Mouse (Mus musculus) layer of hippocampus, adult 9-10 months (tissue): ENCODE data around the gene Acsm3.

ENCODE experiments used
- DNase-seq: peaks from one replicate; pipeline ENCODE4 v3.0.0; 2022; ENCODE audit warnings: low spot score

Gene Acsm3

GRCm38 (mm10) chr7:119800488-119800887 lies 39.8 kb downstream of the Acsm3 start:
- DNase-seq: no peak

GRCm38 (mm10) chr7:119800991-119801390 lies 40.3 kb downstream of the Acsm3 start:
- no peak for DNase-seq

GRCm38 (mm10) chr7:119807396-119807795 lies 46.7 kb downstream of the Acsm3 start:
- no peak for DNase-seq

GRCm38 (mm10) chr7:119808723-119809122 lies 48.0 kb downstream of the Acsm3 start:
- no peak for DNase-seq

- no peak for DNase-seq
These were observed 74.6 kb downstream of the Acsm3 start for GRCm38 (mm10) chr7:119835371-119835770.

- DNase-seq: no peak
These were observed 75.5 kb downstream of the Acsm3 start for GRCm38 (mm10) chr7:119835996-119836777.
